Mouse (Mus musculus) kidney, postnatal 0 days (tissue): Measurements from ENCODE around the gene Gal3st1. TPM values are rescaled to one million over a fixed set of nuclear protein-coding genes. Genes with fewer than 3 reads are reported as not detected.

Experiments used
- ATAC-seq: fragments of 200-750 bp; cut with Nextera tagmentation; replicated peaks from 2 replicates; pipeline ENCODE4 v1.8.0; 2017; ENCODE audit warnings: low read depth, moderate number of reproducible peaks, moderate TSS enrichment, moderate library complexity; ENCODE audit not compliant: low FRiP score
- DNase-seq: peaks from one replicate; pipeline ENCODE4 v3.0.0-alpha.2; 2016; ENCODE audit warnings: low spot score
- H3K27ac ChIP-seq: fragments of 300-500 bp; sonication (generic); 2 replicates; pipeline ENCODE4 v1.5.1; 2014; ENCODE audit warnings: mild to moderate bottlenecking
- H3K27me3 ChIP-seq: fragments of 300-500 bp; sonication (generic); 2 replicates; pipeline ENCODE4 v1.6.1; 2014; ENCODE audit warnings: low read length, mixed read lengths; ENCODE audit not compliant: insufficient read depth
- H3K36me3 ChIP-seq: fragments of 300-500 bp; sonication (generic); 2 replicates; pipeline ENCODE4 v1.6.1; 2014; ENCODE audit warnings: low read length, mixed read lengths; ENCODE audit not compliant: insufficient read depth
- H3K4me1 ChIP-seq: fragments of 300-500 bp; sonication (generic); replicated peaks from 2 replicates; pipeline ENCODE4 v1.6.1; 2014; ENCODE audit warnings: antibody characterized with exemption, low read length, mixed read lengths; ENCODE audit not compliant: insufficient read depth
- H3K4me2 ChIP-seq: fragments of 300-500 bp; sonication (generic); 2 replicates; pipeline ENCODE4 v1.6.1; 2014; ENCODE audit warnings: mild to moderate bottlenecking, low read length, moderate library complexity, mixed read lengths
- H3K4me3 ChIP-seq: fragments of 300-500 bp; sonication (generic); replicated peaks from 2 replicates; pipeline ENCODE4 v1.5.1; 2014; ENCODE audit warnings: low read depth, low read length
- H3K9ac ChIP-seq: fragments of 300-500 bp; sonication (generic); 2 replicates; pipeline ENCODE4 v1.6.1; 2014; ENCODE audit warnings: low read depth, low read length
- H3K9me3 ChIP-seq: fragments of 300-500 bp; sonication (generic); replicated peaks from 2 replicates; pipeline ENCODE4 v1.6.1; 2016; ENCODE audit warnings: low read length, inconsistent platforms, mixed read lengths
- CTCF ChIP-seq: IDR thresholded peaks from 2 replicates; pipeline ENCODE4 v1.5.1; 2016; ENCODE audit warnings: antibody characterized with exemption, low read depth, mild to moderate bottlenecking, moderate library complexity
- WGBS: fragments of 180-500 bp; shearing (Covaris S2); extraction: QIAGEN DNeasy Blood & Tissue Kit; methylation state at CpG from one replicate; pipeline ENCODE4 v1.1.7; 2014; 5-methylcytosine and 5-hydroxymethylcytosine counted together
- polyA plus RNA-seq: library from polyadenylated mRNA; unstranded; fragments of >200 nt; fragmentation: Nextera tagmentation; extraction: Ambion mirVana; gene quantifications from 2 replicates; pipeline ENCODE4 v1.2.1, GENCODE M21; 2015

Gene Gal3st1
- polyA plus RNA-seq, 1 experiment from 2014 or later: 30.3 TPM

GRCm38 (mm10) chr11:4043081-4043480 is 59.6 kb downstream of the Gal3st1 start:
- TF ChIP-seq CTCF: no peak
- Histone ChIP-seq H3K27me3 (no peaks in the 10 kb centered on the region), H3K36me3 (no peaks in the 10 kb centered on the region), H3K9me3 (no peaks in the 10 kb centered on the region), H3K4me2 (no peak overlapping the region), H3K27ac (no peak overlapping the region), H3K9ac (no peak overlapping the region), H3K4me1 (no peaks in the 10 kb centered on the region), H3K4me3 (no peak overlapping the region)
- 92% methylated on average over 7 of the region's 7 CpGs for WGBS
- no peak for DNase-seq
- ATAC-seq: no peak

- DNase-seq: no peak
- no peak for ATAC-seq
Measured at GRCm38 (mm10) chr11:4046526-4046925, 63.1 kb downstream of the Gal3st1 start.

DNA sequence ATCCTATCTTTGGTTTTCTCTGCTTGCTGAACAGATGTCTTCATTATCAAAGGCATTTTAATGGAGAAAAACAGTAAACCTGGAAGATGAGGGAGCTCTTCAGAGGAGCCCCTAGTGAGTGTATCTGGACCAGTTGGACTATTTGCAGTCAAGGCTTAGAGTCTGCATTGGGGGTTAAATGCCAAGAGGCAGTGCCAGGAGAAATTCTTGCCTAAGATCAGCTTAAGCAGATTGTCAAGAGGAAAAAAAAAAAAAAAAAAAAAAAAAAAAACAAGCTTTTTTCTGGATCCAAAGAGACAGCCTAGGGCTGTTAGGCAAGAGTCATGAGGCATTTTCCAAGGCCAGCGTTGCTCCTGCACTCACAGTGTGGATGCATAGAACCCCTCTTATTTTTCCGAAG is 64.3 kb downstream of the Gal3st1 start:
- H3K27me3 ChIP-seq: no peaks in the 10 kb centered on the region
- 100% methylated on average over 2 of the region's 2 CpGs for WGBS

More at GRCm38 (mm10) chr11:4046526-4046925, 63.1 kb downstream of the Gal3st1 start:
- no peaks in the 10 kb centered on the region for H3K27me3 ChIP-seq
- H3K9me3 ChIP-seq: no peaks in the 10 kb centered on the region
- no peak overlapping the region for H3K4me3 ChIP-seq
- WGBS: 52% methylated on average over 5 of the region's 5 CpGs
- no peak overlapping the region for H3K27ac ChIP-seq
- no peaks in the 10 kb centered on the region for H3K36me3 ChIP-seq
- H3K4me2 ChIP-seq: no peak overlapping the region
- H3K9ac ChIP-seq: no peak overlapping the region
- H3K4me1 ChIP-seq: no peaks in the 10 kb centered on the region
- no peak for TF ChIP-seq CTCF

GRCm38 (mm10) chr11:4048438-4048837 is 65.0 kb downstream of the Gal3st1 start:
- Histone ChIP-seq H3K36me3 (no peaks in the 10 kb centered on the region), H3K9me3 (no peaks in the 10 kb centered on the region), H3K4me1 (no peaks in the 10 kb centered on the region), H3K9ac (no peak overlapping the region), H3K4me2 (no peak overlapping the region), H3K27me3 (no peaks in the 10 kb centered on the region), H3K27ac (no peak overlapping the region), H3K4me3 (no peak overlapping the region)
- DNase-seq (no peak), ATAC-seq (no peak)
- TF ChIP-seq CTCF: no peak
- WGBS: 84% methylated on average over 6 of the region's 6 CpGs

More for the DNA sequence above, 64.3 kb downstream of the Gal3st1 start:
- DNase-seq (no peak), ATAC-seq (no peak)
- Histone ChIP-seq H3K27ac (no peak overlapping the region), H3K4me1 (no peaks in the 10 kb centered on the region), H3K9me3 (no peaks in the 10 kb centered on the region), H3K4me2 (no peak overlapping the region), H3K4me3 (no peak overlapping the region), H3K36me3 (no peaks in the 10 kb centered on the region), H3K9ac (no peak overlapping the region)
- TF ChIP-seq CTCF: no peak

Other genes starting within 250 kb of the Gal3st1 start
- gene Osbp2, start 119.7 kb upstream of the Gal3st1 start, polyA plus RNA-seq: 1.3 and 1.9 TPM in 2 replicates
- gene 4921536K21Rik, start 88.5 kb upstream of the Gal3st1 start, polyA plus RNA-seq: 0.42 and 0.45 TPM in 2 replicates
- gene Dusp18, start 88.4 kb upstream of the Gal3st1 start, polyA plus RNA-seq: 10.1 and 10.7 TPM in 2 replicates
- gene Slc35e4, start 69.0 kb upstream of the Gal3st1 start, polyA plus RNA-seq: 6.6 and 6.9 TPM in 2 replicates
- 233 and 274 TPM in 2 replicates for gene Tcn2, start 51.5 kb upstream of the Gal3st1 start, polyA plus RNA-seq
- 55.0 and 61.7 TPM in 2 replicates for gene Pes1, start 19.7 kb upstream of the Gal3st1 start, polyA plus RNA-seq
- 0.61 and 1.2 TPM in 2 replicates for gene 4930556J24Rik, start 6.9 kb upstream of the Gal3st1 start, polyA plus RNA-seq
- not detected in 2 replicates for gene Sec14l4, start 47.8 kb downstream of the Gal3st1 start, polyA plus RNA-seq
- not detected in 2 replicates for gene Sec14l3, start 81.2 kb downstream of the Gal3st1 start, polyA plus RNA-seq
- 18.6 and 19.9 TPM in 2 replicates for gene Mtfp1, start 111.8 kb downstream of the Gal3st1 start, polyA plus RNA-seq
- 1.3 and 1.4 TPM in 2 replicates for gene Sec14l2, start 139.8 kb downstream of the Gal3st1 start, polyA plus RNA-seq
- 29.8 and 30.9 TPM in 2 replicates for gene Rnf215, start 151.6 kb downstream of the Gal3st1 start, polyA plus RNA-seq
- 5.9 and 6.0 TPM in 2 replicates for gene Ccdc157, start 176.7 kb downstream of the Gal3st1 start, polyA plus RNA-seq
- 31.2 and 31.3 TPM in 2 replicates for gene Sf3a1, start 176.7 kb downstream of the Gal3st1 start, polyA plus RNA-seq
- 40.6 and 41.1 TPM in 2 replicates for gene Tbc1d10a, start 203.2 kb downstream of the Gal3st1 start, polyA plus RNA-seq
- gene Castor1, start 234.6 kb downstream of the Gal3st1 start, polyA plus RNA-seq: 6.5 and 6.7 TPM in 2 replicates